ENCODE assay signal across 8 mouse cellular contexts in genomic region chr2:161108085-161108927, GRCm38 (mm10). TPM values are rescaled to one million over a fixed set of nuclear protein-coding genes. Genes with fewer than 3 reads are reported as not detected.
DNase-seq lines count a peak whose midpoint lies in the region; ATAC-seq and TF ChIP-seq lines count a peak whose summit lies in the region.

No protein-coding gene starts in this region.

- H3K9ac ChIP-seq in intestine, embryonic 15.5 days = peak overlapping the region; percentile 96
- H3K9ac ChIP-seq in liver, adult 2 months (ENCODE audit: low read depth, low read length) = peak overlapping the region; percentile 77
- H3K9ac ChIP-seq in midbrain, embryonic 16.5 days (ENCODE audit: low read depth, low read length) = peak overlapping the region; percentile 88

- H3K36me3 ChIP-seq in intestine, embryonic 15.5 days = no peaks in the 10 kb centered on the region
- H3K36me3 ChIP-seq in liver, adult 2 months (ENCODE audit: control insufficient read depth, insufficient read depth, low read length) = no peaks in the 10 kb centered on the region
- H3K36me3 ChIP-seq in midbrain, embryonic 16.5 days (ENCODE audit: control insufficient read depth, insufficient read depth, low read length) = no peaks in the 10 kb centered on the region

- TF ChIP-seq POLR2A in liver, adult 2 months (IDR thresholded peaks at IDR 0.05; ENCODE audit: extremely low read depth, insufficient read depth, low read length) = no peak

- under 1% methylated on average over 77 of the region's 77 CpGs for WGBS in intestine, embryonic 15.5 days
- WGBS in liver, adult 2 months = under 1% methylated on average over 77 of the region's 77 CpGs
- WGBS in midbrain, embryonic 16.5 days = under 1% methylated on average over 65 of the region's 77 CpGs

- peaks cover 16% of the 10 kb centered on the region; the same call in 1 of the 2 replicates for H3K79me2 ChIP-seq in liver, adult 2 months (ENCODE audit: control insufficient read depth, insufficient read depth, low read length)

- ATAC-seq in intestine, embryonic 15.5 days = peak; percentile 80
- peak; percentile 55 for ATAC-seq in midbrain, embryonic 16.5 days

- DNase-seq in retina, postnatal 7 days (ENCODE audit: low read depth, low spot score) = peak; percentile 6
- DNase-seq in retina, embryonic 14.5 days (ENCODE audit: low spot score) = no peak
- DNase-seq in cerebellum, postnatal 36 days = peak; percentile 43 to 54
- peak; percentile 62 for DNase-seq in gastrocnemius, postnatal 25 days
- no peak for DNase-seq in liver, adult 2 months (ENCODE audit: extremely low read depth, low read depth, low spot score)
- peak; percentile 53 to 57 for DNase-seq in thymus, adult 18-20 months

- TF ChIP-seq CTCF in liver, adult 2 months (IDR thresholded peaks at IDR 0.05; ENCODE audit: low read depth, low read length) = no peak

- peaks cover 11% of the 10 kb centered on the region for H3K4me1 ChIP-seq in intestine, embryonic 15.5 days (replicated peaks)
- no peaks in the 10 kb centered on the region for H3K4me1 ChIP-seq in liver, adult 2 months (ENCODE audit: control insufficient read depth, insufficient read depth, low read length)
- H3K4me1 ChIP-seq in midbrain, embryonic 16.5 days (ENCODE audit: control insufficient read depth, insufficient read depth, low read length) = peaks cover 27% of the 10 kb centered on the region

- peak overlapping the region; percentile 68 for H3K4me2 ChIP-seq in intestine, embryonic 15.5 days (replicated peaks)
- peak overlapping the region; percentile 54 for H3K4me2 ChIP-seq in midbrain, embryonic 16.5 days (ENCODE audit: low read length)

- no peaks in the 10 kb centered on the region for H3K27me3 ChIP-seq in intestine, embryonic 15.5 days (replicated peaks)
- no peaks in the 10 kb centered on the region for H3K27me3 ChIP-seq in liver, adult 2 months (ENCODE audit: control insufficient read depth, insufficient read depth, low read length)
- no peaks in the 10 kb centered on the region for H3K27me3 ChIP-seq in midbrain, embryonic 16.5 days (ENCODE audit: control insufficient read depth, insufficient read depth, low read depth, low read length)

- peak overlapping the region; percentile 99 for H3K4me3 ChIP-seq in intestine, embryonic 15.5 days (replicated peaks)
- H3K4me3 ChIP-seq in liver, adult 2 months (ENCODE audit: insufficient read depth, low read depth, low read length) = peak overlapping the region; percentile 77
- H3K4me3 ChIP-seq in midbrain, embryonic 16.5 days (ENCODE audit: low read depth, low read length) = peak overlapping the region; percentile 81

- peak overlapping the region; percentile 98 for H3K27ac ChIP-seq in intestine, embryonic 15.5 days
- H3K27ac ChIP-seq in liver, adult 2 months (replicated peaks; ENCODE audit: insufficient read depth, low read depth, low read length) = peak overlapping the region; percentile 48
- H3K27ac ChIP-seq in midbrain, embryonic 16.5 days (ENCODE audit: low read length) = peak overlapping the region; percentile 96

- H3K9me3 ChIP-seq in intestine, embryonic 15.5 days = no peaks in the 10 kb centered on the region
- H3K9me3 ChIP-seq in midbrain, embryonic 16.5 days (replicated peaks; ENCODE audit: control insufficient read depth, low read length, poor library complexity, severe bottlenecking) = no peaks in the 10 kb centered on the region

RNA-seq across cellular contexts. Expression of gene Chd6, which starts 0.6 kb away (rescaled TPM):
- total RNA-seq in gastrocnemius, postnatal 25 days (2021) = 10 to 100 TPM; 11.5 to 12.2 TPM
- 20.8 and 21.1 TPM in 2 replicates for polyA plus RNA-seq in intestine, embryonic 15.5 days (2015; fragmentation: Nextera tagmentation; extraction: Ambion mirVana)
- 12.5 and 13.6 TPM in 2 replicates for total RNA-seq in liver, adult 2 months (2014; rRNA removed)
- polyA plus RNA-seq in liver, adult 2 months (2012; rRNA removed) = 2.9 and 3.9 TPM in 2 replicates
- 30.8 and 36.9 TPM in 2 replicates for polyA plus RNA-seq in midbrain, embryonic 16.5 days (2015; fragmentation: Nextera tagmentation; extraction: Ambion mirVana)

Comparison
In these comparisons a context has a peak if more than half of its experiments do, and no peak if none do; other contexts are left out.
1. DNase-seq: peak in retina, postnatal 7 days (single experiment), cerebellum, postnatal 36 days (2 of 2), gastrocnemius, postnatal 25 days (single experiment) and thymus, adult 18-20 months (2 of 2); none in retina, embryonic 14.5 days (single experiment) and liver, adult 2 months (single experiment).
2. H3K27ac ChIP-seq: peak in every context shown above with its lines; median percentile 98 in intestine, embryonic 15.5 days; 96 in midbrain, embryonic 16.5 days; 48 in liver, adult 2 months.
3. Peak in every context shown above with its lines, with median percentiles within 50 percentile points of each other: H3K4me3 ChIP-seq and H3K9ac ChIP-seq.